Mouse (Mus musculus) stomach, embryonic 15.5 days (tissue): ENCODE measurements around the gene Fars2. TPM values are rescaled to one million over a fixed set of nuclear protein-coding genes. Genes with fewer than 3 reads are reported as not detected.

Source experiments
- ATAC-seq: fragments of 200-750 bp; cut with Nextera tagmentation; 2 replicates; pipeline ENCODE4 v1.8.0; 2017; ENCODE audit warnings: low read depth, moderate number of reproducible peaks, moderate TSS enrichment; ENCODE audit not compliant: insufficient read depth, low FRiP score
- H3K27ac ChIP-seq: fragments of 300-500 bp; sonication (generic); 2 replicates; pipeline ENCODE4 v1.5.1; 2015; ENCODE audit warnings: mild to moderate bottlenecking, inconsistent platforms
- H3K27me3 ChIP-seq: fragments of 300-500 bp; sonication (generic); replicated peaks from 2 replicates; pipeline ENCODE4 v1.6.1; 2015; ENCODE audit warnings: inconsistent platforms
- H3K36me3 ChIP-seq: fragments of 300-500 bp; sonication (generic); 2 replicates; pipeline ENCODE4 v1.6.1; 2015; ENCODE audit warnings: inconsistent platforms
- H3K4me1 ChIP-seq: fragments of 300-500 bp; sonication (generic); 2 replicates; pipeline ENCODE4 v1.6.1; 2015; ENCODE audit warnings: inconsistent platforms
- H3K4me2 ChIP-seq: fragments of 300-500 bp; sonication (generic); 2 replicates; pipeline ENCODE4 v1.6.1; 2015; ENCODE audit warnings: mild to moderate bottlenecking, inconsistent platforms
- H3K4me3 ChIP-seq: fragments of 300-500 bp; sonication (generic); replicated peaks from 2 replicates; pipeline ENCODE4 v1.5.1; 2015; ENCODE audit warnings: inconsistent platforms
- H3K9ac ChIP-seq: fragments of 300-500 bp; sonication (generic); 2 replicates; pipeline ENCODE4 v1.6.1; 2015; ENCODE audit warnings: inconsistent platforms
- H3K9me3 ChIP-seq: fragments of 300-500 bp; sonication (generic); 2 replicates; pipeline ENCODE4 v1.6.1; 2016; ENCODE audit warnings: inconsistent platforms
- WGBS: fragments of 180-500 bp; shearing (Covaris S2); methylation state at CpG from one replicate; pipeline ENCODE4 v1.1.7; 2015; 5-methylcytosine and 5-hydroxymethylcytosine counted together
- polyA plus RNA-seq: library from polyadenylated mRNA; unstranded; fragments of >200 nt; fragmentation: Nextera tagmentation; extraction: Ambion mirVana; gene quantifications from 2 replicates; pipeline ENCODE4 v1.2.1, GENCODE M21; 2015

Fars2 gene
- polyA plus RNA-seq, 1 experiment from 2014 or later, result 39.5 TPM

DNA sequence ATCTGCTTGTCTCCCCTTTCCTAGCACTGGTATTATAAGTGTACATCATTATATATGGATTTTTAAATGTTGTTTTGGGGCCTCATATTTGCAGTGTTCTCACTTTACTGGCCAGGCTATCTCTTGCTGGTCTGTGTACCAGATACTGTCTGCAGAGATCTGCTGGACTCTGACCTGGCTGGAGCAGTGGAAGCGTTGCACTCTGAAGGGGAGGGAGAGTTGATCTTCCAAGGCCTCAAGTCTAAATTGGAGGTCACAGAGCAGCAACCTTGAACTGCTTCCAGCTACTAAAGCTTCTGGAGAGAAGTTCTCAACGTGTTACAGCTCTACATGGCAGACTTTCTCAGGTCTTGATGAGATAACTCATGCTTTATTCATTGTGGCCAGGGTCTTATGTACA lies 107.2 kb downstream of the Fars2 start:
- no peaks in the 10 kb centered on the region for H3K36me3 ChIP-seq
- H3K27me3 ChIP-seq, result no peaks in the 10 kb centered on the region
- no peak overlapping the region for H3K27ac ChIP-seq
- H3K4me3 ChIP-seq, result no peak overlapping the region
- no peak for ATAC-seq
- no peaks in the 10 kb centered on the region for H3K9me3 ChIP-seq
- WGBS, result 56% methylated on average over 2 of the region's 2 CpGs
- H3K9ac ChIP-seq, result no peak overlapping the region
- no peaks in the 10 kb centered on the region for H3K4me1 ChIP-seq
- H3K4me2 ChIP-seq, result no peak overlapping the region

- Histone ChIP-seq H3K4me3 (no peak overlapping the region), H3K36me3 (no peaks in the 10 kb centered on the region), H3K9me3 (no peaks in the 10 kb centered on the region)
Observed at GRCm38 (mm10) chr13:36242261-36242660, 125.0 kb downstream of the Fars2 start.

GRCm38 (mm10) chr13:36253936-36254335 lies 136.7 kb downstream of the Fars2 start:
- 67% methylated on average over 3 of the region's 3 CpGs for WGBS
- Histone ChIP-seq H3K4me2 (no peak overlapping the region), H3K9me3 (no peaks in the 10 kb centered on the region), H3K36me3 (no peaks in the 10 kb centered on the region), H3K4me1 (no peaks in the 10 kb centered on the region), H3K27ac (no peak overlapping the region), H3K4me3 (no peak overlapping the region), H3K9ac (no peak overlapping the region), H3K27me3 (no peaks in the 10 kb centered on the region)
- ATAC-seq, result no peak

More at GRCm38 (mm10) chr13:36242261-36242660, 125.0 kb downstream of the Fars2 start:
- no peak for ATAC-seq
- no peak overlapping the region for H3K4me2 ChIP-seq
- no peak overlapping the region for H3K9ac ChIP-seq
- no peak overlapping the region for H3K27ac ChIP-seq
- WGBS, result 68% methylated on average over 1 of the region's 1 CpGs
- no peaks in the 10 kb centered on the region for H3K4me1 ChIP-seq
- H3K27me3 ChIP-seq, result no peaks in the 10 kb centered on the region

GRCm38 (mm10) chr13:36257213-36257612 lies 140.0 kb downstream of the Fars2 start:
- no peak for ATAC-seq
- Histone ChIP-seq H3K9ac (no peak overlapping the region), H3K27ac (no peak overlapping the region), H3K4me3 (no peak overlapping the region), H3K4me1 (no peaks in the 10 kb centered on the region), H3K36me3 (no peaks in the 10 kb centered on the region), H3K4me2 (no peak overlapping the region), H3K9me3 (no peaks in the 10 kb centered on the region), H3K27me3 (no peaks in the 10 kb centered on the region)
- WGBS, result 86% methylated on average over 5 of the region's 5 CpGs

DNA sequence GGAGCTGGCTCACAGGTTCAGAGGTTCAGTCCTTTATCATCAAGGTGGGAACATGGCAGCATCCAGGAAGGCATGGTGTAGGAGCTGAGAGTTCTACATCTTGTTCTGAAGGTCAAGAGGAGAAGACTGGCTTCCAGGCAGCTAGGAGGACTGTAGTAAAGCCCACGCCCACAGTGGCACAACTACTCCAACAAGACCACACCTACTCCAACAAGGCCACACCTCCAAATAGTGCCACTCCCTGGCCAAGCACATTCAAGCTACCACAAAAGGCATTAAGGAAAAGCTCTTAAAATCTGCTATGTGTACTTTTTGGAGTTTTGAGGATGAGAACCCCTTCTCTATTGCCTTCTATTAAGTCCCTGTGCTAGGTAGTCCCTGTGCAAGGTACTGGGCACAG lies 142.5 kb downstream of the Fars2 start:
- H3K27ac ChIP-seq, result no peak overlapping the region
- no peaks in the 10 kb centered on the region for H3K36me3 ChIP-seq
- ATAC-seq, result no peak
- H3K4me1 ChIP-seq, result no peaks in the 10 kb centered on the region
- H3K9me3 ChIP-seq, result no peaks in the 10 kb centered on the region
- no peak overlapping the region for H3K4me2 ChIP-seq
- no peaks in the 10 kb centered on the region for H3K27me3 ChIP-seq
- H3K9ac ChIP-seq, result no peak overlapping the region
- 83% methylated on average over 1 of the region's 1 CpGs for WGBS
- no peak overlapping the region for H3K4me3 ChIP-seq

GRCm38 (mm10) chr13:36261299-36261698 lies 144.1 kb downstream of the Fars2 start:
- no peaks in the 10 kb centered on the region for H3K27me3 ChIP-seq
- H3K4me1 ChIP-seq, result no peaks in the 10 kb centered on the region
- no peak overlapping the region for H3K4me3 ChIP-seq
- no peak overlapping the region for H3K9ac ChIP-seq
- no peak for ATAC-seq
- no peak overlapping the region for H3K27ac ChIP-seq
- H3K4me2 ChIP-seq, result no peak overlapping the region
- WGBS, result 71% methylated on average over 2 of the region's 2 CpGs
- H3K9me3 ChIP-seq, result no peaks in the 10 kb centered on the region
- no peaks in the 10 kb centered on the region for H3K36me3 ChIP-seq

DNA sequence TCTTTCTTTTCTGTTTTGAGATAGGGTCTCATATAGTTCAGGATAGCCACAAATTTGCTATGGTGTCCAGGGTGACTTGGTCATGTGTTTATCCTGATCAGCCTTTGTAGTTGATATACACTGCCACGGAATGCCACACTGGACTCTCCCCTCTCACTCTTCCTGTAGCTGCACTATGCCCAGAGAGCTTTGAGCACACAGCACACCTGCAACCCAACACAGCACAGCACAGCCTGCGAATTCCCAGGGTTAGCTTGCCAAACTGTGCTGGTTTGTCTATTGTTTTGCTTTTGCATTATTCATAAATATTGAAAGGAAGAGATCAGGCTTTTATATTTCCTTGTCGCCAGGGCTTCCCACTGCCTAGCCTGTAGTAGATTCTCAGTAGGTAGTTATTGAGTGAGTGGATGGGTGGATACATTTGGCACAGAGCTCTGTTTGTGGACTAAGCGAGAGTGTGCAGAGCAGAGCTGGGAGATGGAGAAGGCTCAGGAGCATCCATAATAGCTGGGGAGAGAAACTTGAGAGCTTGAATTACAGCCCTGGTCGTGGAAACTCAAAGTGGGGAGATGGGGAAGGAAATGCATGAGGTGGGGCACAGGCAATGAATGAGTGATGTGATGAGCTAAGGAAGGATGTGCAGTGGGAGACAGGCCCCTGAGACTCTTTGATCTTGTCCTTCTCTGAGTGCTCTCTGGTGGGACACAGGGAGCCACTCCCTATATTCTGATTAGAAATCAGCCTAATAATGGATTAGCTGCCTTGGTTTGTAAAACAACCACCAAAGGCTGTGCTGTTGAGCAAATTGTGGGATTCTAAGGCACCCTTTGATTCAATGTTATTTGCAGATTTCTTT lies 146.3 kb downstream of the Fars2 start:
- H3K4me1 ChIP-seq, result no peaks in the 10 kb centered on the region
- no peaks in the 10 kb centered on the region for H3K9me3 ChIP-seq
- H3K4me3 ChIP-seq, result no peak overlapping the region
- ATAC-seq, result no peak
- H3K27me3 ChIP-seq, result no peaks in the 10 kb centered on the region
- no peaks in the 10 kb centered on the region for H3K36me3 ChIP-seq
- H3K27ac ChIP-seq, result no peak overlapping the region
- no peak overlapping the region for H3K4me2 ChIP-seq
- 66% methylated on average over 5 of the region's 5 CpGs for WGBS
- no peak overlapping the region for H3K9ac ChIP-seq

DNA sequence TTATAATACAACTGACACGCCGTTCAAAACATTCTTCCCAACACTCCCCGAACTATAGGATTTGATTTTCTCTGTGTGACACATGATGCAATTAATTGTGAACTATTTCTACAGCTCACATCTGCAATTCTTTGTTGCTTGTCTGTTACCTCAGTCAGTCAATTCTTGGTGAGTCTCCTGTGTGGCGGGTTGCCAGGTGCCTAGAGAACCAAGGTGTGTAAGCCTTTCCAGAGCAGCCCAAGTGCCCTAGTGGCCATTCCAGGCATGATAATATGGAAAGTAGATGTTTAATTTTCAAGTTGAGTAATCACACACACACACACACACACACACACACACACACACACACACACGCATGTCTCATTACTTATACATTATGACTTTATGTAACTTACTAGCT lies 147.2 kb downstream of the Fars2 start:
- WGBS, result 83% methylated on average over 5 of the region's 5 CpGs
- Histone ChIP-seq H3K9me3 (no peaks in the 10 kb centered on the region), H3K27me3 (no peaks in the 10 kb centered on the region), H3K9ac (no peak overlapping the region), H3K27ac (no peak overlapping the region), H3K4me1 (no peaks in the 10 kb centered on the region), H3K4me2 (no peak overlapping the region), H3K36me3 (no peaks in the 10 kb centered on the region), H3K4me3 (no peak overlapping the region)
- no peak for ATAC-seq

DNA sequence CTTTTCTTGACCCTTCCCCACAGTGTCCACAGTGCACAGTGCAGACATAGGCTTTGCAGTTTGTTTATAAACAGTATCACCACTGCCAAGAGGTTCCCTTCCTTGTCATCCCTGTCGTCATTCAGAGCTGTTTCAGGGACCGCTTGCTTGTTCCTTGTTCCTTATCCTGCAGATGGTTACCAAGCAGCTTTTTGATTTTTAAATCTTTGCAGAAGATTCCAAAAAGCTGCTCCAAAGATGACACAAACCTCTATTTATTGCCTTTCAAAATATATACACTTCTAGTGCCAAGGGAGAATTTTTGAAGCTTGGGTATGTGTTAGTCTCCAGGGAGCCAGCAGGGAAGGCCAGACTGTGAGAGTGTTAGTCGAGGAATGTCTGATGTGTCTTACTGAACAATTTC lies 148.1 kb downstream of the Fars2 start:
- Histone ChIP-seq H3K9me3 (no peaks in the 10 kb centered on the region), H3K4me1 (no peaks in the 10 kb centered on the region), H3K27me3 (no peaks in the 10 kb centered on the region), H3K36me3 (no peaks in the 10 kb centered on the region), H3K4me2 (no peak overlapping the region), H3K27ac (no peak overlapping the region), H3K9ac (no peak overlapping the region), H3K4me3 (no peak overlapping the region)
- ATAC-seq, result no peak
- WGBS, result 53% methylated on average over 3 of the region's 3 CpGs

DNA sequence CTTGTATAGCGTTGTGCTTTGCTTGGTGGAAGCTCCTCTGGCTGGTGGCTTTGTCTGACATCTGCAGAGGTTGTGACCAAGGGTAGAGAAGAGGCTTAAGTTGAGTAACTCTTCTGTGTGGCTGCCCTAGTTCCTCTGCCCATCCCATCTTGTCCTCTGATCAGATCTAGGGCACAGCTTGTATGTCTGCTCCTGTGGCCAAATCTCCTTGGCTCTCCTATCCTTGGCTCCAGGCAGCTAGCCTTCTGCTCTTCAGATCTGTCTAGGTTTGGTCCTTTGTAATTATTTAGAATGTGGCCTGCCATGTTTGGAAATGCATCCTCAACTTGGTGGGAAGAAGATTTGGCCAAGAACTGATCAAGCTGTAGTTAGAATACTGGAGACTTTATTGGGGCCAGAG lies 150.2 kb downstream of the Fars2 start:
- no peaks in the 10 kb centered on the region for H3K4me1 ChIP-seq
- no peak for ATAC-seq
- H3K27me3 ChIP-seq, result no peaks in the 10 kb centered on the region
- H3K27ac ChIP-seq, result no peak overlapping the region
- no peak overlapping the region for H3K4me2 ChIP-seq
- H3K4me3 ChIP-seq, result no peak overlapping the region
- H3K9me3 ChIP-seq, result no peaks in the 10 kb centered on the region
- H3K36me3 ChIP-seq, result no peaks in the 10 kb centered on the region
- H3K9ac ChIP-seq, result no peak overlapping the region
- WGBS, result 92% methylated on average over 1 of the region's 1 CpGs

DNA sequence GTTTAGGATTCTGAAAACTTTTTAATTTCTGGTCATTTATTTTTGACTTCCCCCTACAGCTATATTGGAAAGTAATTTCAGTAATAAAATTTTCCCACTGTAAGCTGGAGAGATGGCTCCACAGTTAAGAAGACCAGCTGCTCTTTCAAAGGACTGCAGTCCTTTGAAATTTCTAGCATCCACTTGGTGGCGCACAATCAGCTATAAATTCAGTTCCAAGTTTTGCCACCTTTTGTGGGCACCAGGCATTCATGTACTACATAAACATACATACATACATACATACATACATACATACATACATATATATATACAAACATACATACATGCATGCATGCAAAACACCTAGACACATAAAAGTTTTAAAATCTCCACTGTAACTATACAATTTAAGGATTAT lies 153.7 kb downstream of the Fars2 start:
- H3K4me3 ChIP-seq, result no peak overlapping the region
- no peaks in the 10 kb centered on the region for H3K4me1 ChIP-seq
- 97% methylated on average over 1 of the region's 1 CpGs for WGBS
- no peaks in the 10 kb centered on the region for H3K36me3 ChIP-seq
- H3K9me3 ChIP-seq, result no peaks in the 10 kb centered on the region
- H3K27me3 ChIP-seq, result no peaks in the 10 kb centered on the region
- no peak overlapping the region for H3K9ac ChIP-seq
- no peak for ATAC-seq
- no peak overlapping the region for H3K4me2 ChIP-seq
- H3K27ac ChIP-seq, result no peak overlapping the region

DNA sequence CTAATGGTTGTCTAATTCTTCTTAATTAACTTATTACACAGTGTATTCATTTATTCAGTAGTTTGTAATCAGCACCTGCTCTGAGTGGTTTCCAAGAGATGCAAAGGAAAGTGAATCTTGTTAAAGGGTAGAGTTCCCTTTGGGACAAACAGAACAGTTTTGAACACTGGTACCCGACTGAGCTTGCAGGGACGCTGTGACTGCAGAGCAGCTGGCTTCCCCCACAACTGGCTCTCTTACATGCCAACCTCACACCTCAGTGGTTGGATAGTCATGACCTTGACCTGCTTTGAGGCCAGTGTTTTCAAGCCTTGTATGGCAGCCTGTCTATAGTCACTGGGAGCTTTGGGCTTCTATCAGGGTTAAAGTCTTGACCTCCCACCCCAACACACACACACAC lies 156.3 kb downstream of the Fars2 start:
- no peaks in the 10 kb centered on the region for H3K9me3 ChIP-seq
- H3K27me3 ChIP-seq, result no peaks in the 10 kb centered on the region
- H3K36me3 ChIP-seq, result no peaks in the 10 kb centered on the region
- no peak for ATAC-seq
- H3K9ac ChIP-seq, result no peak overlapping the region
- H3K4me1 ChIP-seq, result no peaks in the 10 kb centered on the region
- H3K4me2 ChIP-seq, result no peak overlapping the region
- WGBS, result 72% methylated on average over 2 of the region's 2 CpGs
- H3K27ac ChIP-seq, result no peak overlapping the region
- H3K4me3 ChIP-seq, result no peak overlapping the region

- no peak overlapping the region for H3K9ac ChIP-seq
- 91% methylated on average over 2 of the region's 2 CpGs for WGBS
Observed at GRCm38 (mm10) chr13:36276194-36276593, 159.0 kb downstream of the Fars2 start.

More at GRCm38 (mm10) chr13:36276194-36276593, 159.0 kb downstream of the Fars2 start:
- no peak for ATAC-seq
- H3K27me3 ChIP-seq, result no peaks in the 10 kb centered on the region
- no peak overlapping the region for H3K4me2 ChIP-seq
- no peak overlapping the region for H3K27ac ChIP-seq
- H3K9me3 ChIP-seq, result no peaks in the 10 kb centered on the region
- no peaks in the 10 kb centered on the region for H3K4me1 ChIP-seq
- no peaks in the 10 kb centered on the region for H3K36me3 ChIP-seq
- no peak overlapping the region for H3K4me3 ChIP-seq
